Comparison of ENCODE assay signal across 26 mouse cellular contexts in the genomic region with DNA sequence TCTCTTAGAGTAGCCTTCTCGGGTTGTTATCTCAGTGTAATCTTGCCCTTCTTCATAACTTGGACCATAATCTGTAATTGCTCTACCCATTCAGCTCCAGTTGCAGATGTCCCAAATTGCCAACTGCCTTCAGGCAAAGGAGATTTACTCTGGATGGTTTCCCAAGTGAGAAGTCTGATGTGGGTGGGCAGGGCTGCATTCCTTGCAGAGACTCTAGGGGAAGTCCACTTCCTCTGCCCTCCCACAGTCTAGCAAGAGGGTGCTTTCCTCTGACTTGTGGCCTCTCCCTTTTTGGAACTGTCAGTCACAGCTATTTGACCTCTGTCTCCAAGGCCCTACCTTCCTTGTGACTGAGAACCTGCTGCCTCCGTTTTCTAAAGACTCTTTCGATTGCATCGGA. TPM values are rescaled to one million over a fixed set of nuclear protein-coding genes. Genes with fewer than 3 reads are reported as not detected.
DNase-seq lines count a peak whose midpoint lies in the region; ATAC-seq and TF ChIP-seq lines count a peak whose summit lies in the region.
"Had no signal": no experiment of that assay in that cellular context is flagged by ENCODE, and none has a peak within 500 bp of the region (broad histone marks: within the 10 kb centered on the region; RNA-seq: fewer than 3 reads in every experiment).

No protein-coding gene starts in this region.

- no peak for TF ChIP-seq CTCF in heart, postnatal 0 days (IDR thresholded peaks at IDR 0.05; ENCODE audit: low read depth)

- no peak overlapping the region for H3K4me2 ChIP-seq in heart, embryonic 13.5 days
- H3K4me2 ChIP-seq in heart, embryonic 11.5 days = no peak overlapping the region
- no peak overlapping the region for H3K4me2 ChIP-seq in heart, postnatal 0 days (ENCODE audit: low read depth, low read length)
- H3K4me2 ChIP-seq in forebrain, embryonic 11.5 days (ENCODE audit: low read depth, low read length, severe bottlenecking) = no peak overlapping the region
- H3K4me2 ChIP-seq: embryonic facial prominence, embryonic 13.5 days; forebrain, embryonic 13.5 days; hindbrain, embryonic 15.5 days had no signal

- no peaks in the 10 kb centered on the region for H3K27me3 ChIP-seq in heart, embryonic 13.5 days (replicated peaks)
- no peaks in the 10 kb centered on the region for H3K27me3 ChIP-seq in heart, embryonic 11.5 days (ENCODE audit: control insufficient read depth, insufficient read depth, low read length)
- no peaks in the 10 kb centered on the region for H3K27me3 ChIP-seq in heart, postnatal 0 days (ENCODE audit: control insufficient read depth, insufficient read depth, low read length)
- H3K27me3 ChIP-seq in forebrain, embryonic 11.5 days (ENCODE audit: control insufficient read depth, insufficient read depth, low read length) = 0 out of 2 replicates have a peak, but pooled peaks cover 4% of the 10 kb centered on the region
- H3K27me3 ChIP-seq: embryonic facial prominence, embryonic 13.5 days; forebrain, embryonic 13.5 days; hindbrain, embryonic 15.5 days had no signal

- no peak overlapping the region for H3K4me3 ChIP-seq in heart, embryonic 13.5 days
- no peak overlapping the region for H3K4me3 ChIP-seq in heart, embryonic 11.5 days (ENCODE audit: low read depth, low read length)
- H3K4me3 ChIP-seq in heart, postnatal 0 days (ENCODE audit: low read depth, low read length) = no peak overlapping the region
- H3K4me3 ChIP-seq in forebrain, embryonic 11.5 days (ENCODE audit: low read depth, low read length) = no peak overlapping the region
- H3K4me3 ChIP-seq: embryonic facial prominence, embryonic 10.5 days; embryonic facial prominence, embryonic 13.5 days; erythroblast, embryonic 14.5 days; forebrain, embryonic 13.5 days; heart, adult 2 months; hindbrain, embryonic 15.5 days had no signal

- no peak for ATAC-seq in heart, embryonic 13.5 days (ENCODE audit: extremely low read depth, insufficient number of reproducible peaks, low FRiP score, low TSS enrichment)
- no peak for ATAC-seq in heart, embryonic 11.5 days (replicated peaks; ENCODE audit: insufficient number of reproducible peaks, low FRiP score, low TSS enrichment)
- no peak for ATAC-seq in heart, postnatal 0 days (ENCODE audit: insufficient read depth, low read depth)
- ATAC-seq in forebrain, embryonic 11.5 days (replicated peaks; ENCODE audit: low FRiP score) = no peak
- ATAC-seq: CD4-positive, CD25-positive, alpha-beta regulatory T cell, adult 4 months; forebrain, embryonic 13.5 days; forebrain, embryonic 16.5 days had no signal

- TF ChIP-seq EP300 in heart, postnatal 0 days (IDR thresholded peaks at IDR 0.05; ENCODE audit: low read depth) = no peak

- peak overlapping the region; percentile 55; the same call in 1 of the 2 replicates for H3K27ac ChIP-seq in heart, embryonic 13.5 days (replicated peaks)
- no peak overlapping the region for H3K27ac ChIP-seq in heart, embryonic 11.5 days (ENCODE audit: low read depth, low read length)
- H3K27ac ChIP-seq in heart, postnatal 0 days (ENCODE audit: low read depth) = peak overlapping the region; percentile 83
- no peak overlapping the region for H3K27ac ChIP-seq in forebrain, embryonic 11.5 days (ENCODE audit: low read depth, low read length)
- H3K27ac ChIP-seq: embryonic facial prominence, embryonic 10.5 days; embryonic facial prominence, embryonic 13.5 days; forebrain, embryonic 13.5 days; heart, adult 2 months; hindbrain, embryonic 15.5 days had no signal

- peaks cover 30% of the 10 kb centered on the region for H3K4me1 ChIP-seq in heart, embryonic 13.5 days
- H3K4me1 ChIP-seq in heart, embryonic 11.5 days (ENCODE audit: control insufficient read depth, insufficient read depth, low read length) = peaks cover 5% of the 10 kb centered on the region
- H3K4me1 ChIP-seq in heart, postnatal 0 days (ENCODE audit: control insufficient read depth, insufficient read depth) = peaks cover 8% of the 10 kb centered on the region; the same call in 1 of the 2 replicates
- H3K4me1 ChIP-seq in forebrain, embryonic 11.5 days (replicated peaks; ENCODE audit: control insufficient read depth, insufficient read depth, low read length) = peaks cover 2% of the 10 kb centered on the region; the same call in 1 of the 2 replicates

- H3K9ac ChIP-seq in heart, embryonic 13.5 days = no peak overlapping the region
- no peak overlapping the region for H3K9ac ChIP-seq in heart, embryonic 11.5 days (ENCODE audit: low read depth, low read length)
- no peak overlapping the region for H3K9ac ChIP-seq in heart, postnatal 0 days (replicated peaks; ENCODE audit: low read depth, low read length)
- no peak overlapping the region for H3K9ac ChIP-seq in forebrain, embryonic 11.5 days (ENCODE audit: low read length)
- H3K9ac ChIP-seq: embryonic facial prominence, embryonic 13.5 days; forebrain, embryonic 13.5 days; hindbrain, embryonic 15.5 days had no signal

- peaks cover 5% of the 10 kb centered on the region; the same call in 1 of the 2 replicates for H3K9me3 ChIP-seq in heart, embryonic 13.5 days
- no peaks in the 10 kb centered on the region for H3K9me3 ChIP-seq in heart, embryonic 11.5 days (replicated peaks; ENCODE audit: control insufficient read depth, low read length)
- no peaks in the 10 kb centered on the region for H3K9me3 ChIP-seq in heart, postnatal 0 days (replicated peaks; ENCODE audit: control insufficient read depth, low read length)
- no peaks in the 10 kb centered on the region; the same call in 1 of the 2 replicates for H3K9me3 ChIP-seq in forebrain, embryonic 11.5 days (ENCODE audit: control insufficient read depth, low read length)
- H3K9me3 ChIP-seq: embryonic facial prominence, embryonic 10.5 days; embryonic facial prominence, embryonic 13.5 days; forebrain, embryonic 13.5 days; hindbrain, embryonic 15.5 days had no signal

- WGBS in heart, embryonic 13.5 days = 73% methylated on average over 4 of the region's 4 CpGs
- WGBS in heart, embryonic 11.5 days (ENCODE audit: insufficient replicate concordance) = 70% methylated on average over 4 of the region's 4 CpGs
- 72% methylated on average over 4 of the region's 4 CpGs for whole genome bisulfite sequencing in heart, postnatal 0 days
- WGBS in forebrain, embryonic 11.5 days = 87% methylated on average over 4 of the region's 4 CpGs

- DNase-seq in heart, postnatal 0 days (ENCODE audit: low spot score) = no peak
- DNase-seq in heart, postnatal 4 days = no peak
- DNase-seq in 3T3-L1 (ENCODE audit: low read depth, low spot score) (peak; percentile 65), R1 (ENCODE audit: low read depth, low spot score) (peak; percentile 48)
- no peak for DNase-seq in gastrocnemius, postnatal 14 days
- DNase-seq in forebrain, embryonic 11.5 days (ENCODE audit: low spot score) = no peak
- DNase-seq: adrenal gland, adult 8-10 months; adrenal gland, postnatal 25 days; cerebellum, adult 11-12 months; cerebellum, adult 8-10 months; cerebellum, postnatal 10 days; cerebellum, postnatal 36 days; embryo, embryonic 11 days; gastrocnemius, postnatal 10 days; kidney, adult 18-20 months; kidney, adult 9 months had no signal

- no peaks in the 10 kb centered on the region for H3K36me3 ChIP-seq in heart, embryonic 13.5 days
- H3K36me3 ChIP-seq in heart, embryonic 11.5 days (ENCODE audit: control insufficient read depth, insufficient read depth, low read length) = no peaks in the 10 kb centered on the region
- no peaks in the 10 kb centered on the region for H3K36me3 ChIP-seq in heart, postnatal 0 days (replicated peaks; ENCODE audit: control insufficient read depth, insufficient read depth, low read length)
- no peaks in the 10 kb centered on the region for H3K36me3 ChIP-seq in forebrain, embryonic 11.5 days (ENCODE audit: control insufficient read depth, insufficient read depth, low read length)
- H3K36me3 ChIP-seq: embryonic facial prominence, embryonic 10.5 days; embryonic facial prominence, embryonic 13.5 days; hindbrain, embryonic 15.5 days had no signal

- intact Hi-C loops in gastrocnemius, postnatal 14 days (cut with DNase I; ENCODE audit: low total_unique reads) = no loop called here

RNA-seq across cellular contexts. Expression of gene Tenm4, which starts 22.9 kb away (rescaled TPM):
- 9.2 and 10.5 TPM in 2 replicates for polyA plus RNA-seq in heart, embryonic 13.5 days (2015; fragmentation: Nextera tagmentation; extraction: Ambion mirVana)
- 9.4 and 11.4 TPM in 2 replicates for polyA plus RNA-seq in heart, embryonic 11.5 days (2014; fragmentation: Nextera tagmentation; extraction: Ambion mirVana)
- 3.9 and 5.9 TPM in 2 replicates for total RNA-seq in heart, postnatal 0 days (2014; rRNA removed; ENCODE audit: low replicate concordance)
- 1.4 and 2.3 TPM in 2 replicates for polyA plus RNA-seq in heart, postnatal 0 days (2015; fragmentation: Nextera tagmentation; extraction: Ambion mirVana)
- 1 to 10 TPM; 8.3 to 8.7 TPM for total RNA-seq in heart, postnatal 4 days (2021)
- total RNA-seq in gastrocnemius, postnatal 14 days (2021) = 1 to 10 TPM; 3.9 to 6.5 TPM
- 47.9 and 52.2 TPM in 2 replicates for polyA plus RNA-seq in forebrain, embryonic 11.5 days (2014; fragmentation: Nextera tagmentation; extraction: Ambion mirVana)
- polyA plus RNA-seq: erythroblast, embryonic 14.5 days had no signal

Comparison
In these comparisons a context has a peak if more than half of its experiments do, and no peak if none do; other contexts are left out.
1. H3K27ac ChIP-seq: peak in heart, embryonic 13.5 days (single experiment) and heart, postnatal 0 days (single experiment); none in heart, embryonic 11.5 days (single experiment) and forebrain, embryonic 11.5 days (single experiment).
2. DNase-seq: peak in 3T3-L1 (single experiment) and R1 (single experiment); none in heart, postnatal 0 days (single experiment), heart, postnatal 4 days (single experiment), gastrocnemius, postnatal 14 days (single experiment) and forebrain, embryonic 11.5 days (single experiment).